Mouse (Mus musculus) myocyte (in vitro differentiated cells): ENCODE results near the gene Arnt2. TPM values are rescaled to one million over a fixed set of nuclear protein-coding genes. Genes with fewer than 3 reads are reported as not detected.

ENCODE experiments used
- H3K27me3 ChIP-seq: one replicate; pipeline ENCODE4 v1.6.1; 2011; ENCODE audit not compliant: control insufficient read depth, insufficient read depth, insufficient read length
- H3K36me3 ChIP-seq: one replicate; pipeline ENCODE4 v1.6.1; 2011; ENCODE audit not compliant: control insufficient read depth, insufficient read depth
- H3K4me2 ChIP-seq: one replicate; pipeline ENCODE4 v1.6.1; 2011; ENCODE audit warnings: low read depth, control low read depth
- H3K4me3 ChIP-seq: one replicate; pipeline ENCODE4 v1.5.1; 2011; ENCODE audit warnings: mild to moderate bottlenecking, control low read depth, moderate library complexity
- H3K79me2 ChIP-seq: one replicate; pipeline ENCODE4 v1.6.1; 2011; ENCODE audit not compliant: control insufficient read depth, insufficient read depth
- H3ac ChIP-seq: one replicate; pipeline ENCODE4 v1.6.1; 2011; ENCODE audit not compliant: control insufficient read depth, insufficient read length
- CEBPB ChIP-seq: IDR thresholded peaks from 2 replicates; pipeline ENCODE4 v1.6.1; 2011; ENCODE audit warnings: mild to moderate bottlenecking, moderate library complexity; ENCODE audit not compliant: poor library complexity, insufficient read depth, severe bottlenecking
- E2F4 ChIP-seq: IDR thresholded peaks from one replicate; pipeline ENCODE4 v1.6.1; 2011; ENCODE audit warnings: mild to moderate bottlenecking, control low read depth, moderate library complexity; ENCODE audit not compliant: insufficient read depth
- MAX ChIP-seq: IDR thresholded peaks from one replicate; pipeline ENCODE4 v1.6.1; 2011; ENCODE audit warnings: low read depth, mild to moderate bottlenecking, control low read depth
- MYOD1 ChIP-seq, 3 experiments: IDR thresholded peaks; one replicate each; pipeline ENCODE4 v1.6.1; 2011; ENCODE audit warnings: control low read depth in 2 of 3, low read depth in 2 of 3, mild to moderate bottlenecking in 2 of 3, moderate library complexity in 1 of 3; ENCODE audit not compliant: insufficient read length in 2 of 3, control insufficient read depth in 1 of 3
- MYOG ChIP-seq, 3 experiments: IDR thresholded peaks; one replicate each; pipeline ENCODE4 v1.6.1; 2011; ENCODE audit warnings: control low read depth in 2 of 3, low read depth in 2 of 3, mild to moderate bottlenecking in 2 of 3; ENCODE audit not compliant: insufficient read length in 2 of 3, control insufficient read depth in 1 of 3, insufficient read depth in 1 of 3
- POLR2A ChIP-seq: IDR thresholded peaks from one replicate; pipeline ENCODE4 v1.6.1; 2011; ENCODE audit warnings: low read depth, mild to moderate bottlenecking, control low read depth, moderate library complexity; ENCODE audit not compliant: insufficient read length
- POLR2AphosphoS2 ChIP-seq: IDR thresholded peaks from one replicate; pipeline ENCODE4 v1.6.1; 2011; ENCODE audit warnings: low read depth, control low read depth; ENCODE audit not compliant: insufficient read length
- REST ChIP-seq: IDR thresholded peaks from one replicate; pipeline ENCODE4 v1.6.1; 2011; ENCODE audit warnings: mild to moderate bottlenecking, control low read depth, moderate library complexity; ENCODE audit not compliant: insufficient read depth, insufficient read length
- SRF ChIP-seq: IDR thresholded peaks from one replicate; pipeline ENCODE4 v1.6.1; 2011; ENCODE audit warnings: low read depth; ENCODE audit not compliant: control insufficient read depth, insufficient read length
- TCF12 ChIP-seq: IDR thresholded peaks from one replicate; pipeline ENCODE4 v1.6.1; 2011; ENCODE audit warnings: mild to moderate bottlenecking, control low read depth; ENCODE audit not compliant: poor library complexity, insufficient read depth, severe bottlenecking
- TCF3 ChIP-seq: IDR thresholded peaks from one replicate; pipeline ENCODE4 v1.6.1; 2011; ENCODE audit warnings: low read depth, control low read depth; ENCODE audit not compliant: insufficient read length
- USF1 ChIP-seq: IDR thresholded peaks from one replicate; pipeline ENCODE4 v1.6.1; 2011; ENCODE audit warnings: low read depth, mild to moderate bottlenecking, control low read depth, moderate library complexity
- polyA plus RNA-seq: library from polyadenylated mRNA; unstranded; fragments of >200 nt; fragmentation: generic; extraction: Trizol; gene quantifications from one replicate; pipeline ENCODE4 v1.2.1, GENCODE M21; 2012; ENCODE audit warnings: missing spikeins

Arnt2 gene
- polyA plus RNA-seq, 1 experiment, result 1.00 TPM

GRCm38 (mm10) chr7:84343160-84343559 lies 66.8 kb downstream of the Arnt2 start:
- no peak overlapping the region for H3K4me3 ChIP-seq
- no peak for TF ChIP-seq REST
- no peak for TF ChIP-seq TCF12
- no peak for TF ChIP-seq TCF3
- no peak for TF ChIP-seq E2F4
- TF ChIP-seq POLR2AphosphoS2, result no peak
- no peak for TF ChIP-seq MYOD1 (IDR thresholded peaks at IDR 0.05; ENCODE audit: control insufficient read depth in 1 of 3, insufficient read length in 2 of 3, low read depth in 2 of 3)
- no peak for TF ChIP-seq MYOG (IDR thresholded peaks at IDR 0.05; ENCODE audit: control insufficient read depth in 1 of 3, insufficient read depth in 1 of 3, insufficient read length in 2 of 3, low read depth in 2 of 3)
- no peaks in the 10 kb centered on the region for H3K27me3 ChIP-seq
- no peaks in the 10 kb centered on the region for H3K36me3 ChIP-seq
- no peak overlapping the region for H3K4me2 ChIP-seq
- H3K79me2 ChIP-seq, result no peaks in the 10 kb centered on the region
- no peak overlapping the region for H3ac ChIP-seq

- no peaks in the 10 kb centered on the region for H3K36me3 ChIP-seq
- H3K27me3 ChIP-seq, result no peaks in the 10 kb centered on the region
- no peaks in the 10 kb centered on the region for H3K79me2 ChIP-seq
- H3K4me3 ChIP-seq, result no peak overlapping the region
- no peak overlapping the region for H3ac ChIP-seq
- TF ChIP-seq POLR2AphosphoS2 (no peak), SRF (no peak), POLR2A (no peak), E2F4 (no peak), CEBPB (no peak), REST (no peak), USF1 (no peak), MYOD1 (IDR thresholded peaks at IDR 0.05; ENCODE audit: control insufficient read depth in 1 of 3, insufficient read length in 2 of 3, low read depth in 2 of 3) (no peak), MYOG (IDR thresholded peaks at IDR 0.05; ENCODE audit: control insufficient read depth in 1 of 3, insufficient read depth in 1 of 3, insufficient read length in 2 of 3, low read depth in 2 of 3) (no peak), TCF3 (no peak), TCF12 (no peak), MAX (no peak)
- no peak overlapping the region for H3K4me2 ChIP-seq
Measured at GRCm38 (mm10) chr7:84341001-84341400, 69.0 kb downstream of the Arnt2 start.

GRCm38 (mm10) chr7:84339186-84339585 lies 70.8 kb downstream of the Arnt2 start:
- Histone ChIP-seq H3K79me2 (no peaks in the 10 kb centered on the region), H3K4me2 (no peak overlapping the region), H3ac (no peak overlapping the region), H3K36me3 (no peaks in the 10 kb centered on the region), H3K4me3 (no peak overlapping the region), H3K27me3 (no peaks in the 10 kb centered on the region)
- TF ChIP-seq USF1 (no peak), POLR2AphosphoS2 (no peak), E2F4 (no peak), MYOD1 (IDR thresholded peaks at IDR 0.05; ENCODE audit: control insufficient read depth in 1 of 3, insufficient read length in 2 of 3, low read depth in 2 of 3) (no peak), CEBPB (no peak), MYOG (IDR thresholded peaks at IDR 0.05; ENCODE audit: control insufficient read depth in 1 of 3, insufficient read depth in 1 of 3, insufficient read length in 2 of 3, low read depth in 2 of 3) (no peak), POLR2A (no peak), REST (no peak), TCF12 (no peak), SRF (no peak), MAX (no peak), TCF3 (no peak)

GRCm38 (mm10) chr7:84337768-84338167 lies 72.2 kb downstream of the Arnt2 start:
- Histone ChIP-seq H3K4me3 (no peak overlapping the region), H3ac (no peak overlapping the region), H3K36me3 (no peaks in the 10 kb centered on the region), H3K4me2 (peak overlapping the region; percentile 54), H3K79me2 (no peaks in the 10 kb centered on the region), H3K27me3 (no peaks in the 10 kb centered on the region)
- TF ChIP-seq TCF12, result no peak
- TF ChIP-seq MYOD1 (IDR thresholded peaks at IDR 0.05; ENCODE audit: control insufficient read depth in 1 of 3, insufficient read length in 2 of 3, low read depth in 2 of 3), result no peak
- TF ChIP-seq E2F4, result no peak
- TF ChIP-seq MAX, result no peak
- TF ChIP-seq POLR2AphosphoS2, result no peak
- TF ChIP-seq REST, result no peak
- TF ChIP-seq SRF, result no peak
- TF ChIP-seq TCF3, result no peak
- no peak for TF ChIP-seq USF1
- no peak for TF ChIP-seq MYOG (IDR thresholded peaks at IDR 0.05; ENCODE audit: control insufficient read depth in 1 of 3, insufficient read depth in 1 of 3, insufficient read length in 2 of 3, low read depth in 2 of 3)
- no peak for TF ChIP-seq CEBPB
- TF ChIP-seq POLR2A, result no peak

- Histone ChIP-seq H3K4me3 (no peak overlapping the region), H3K4me2 (peak overlapping the region; percentile 54), H3K27me3 (no peaks in the 10 kb centered on the region), H3K36me3 (no peaks in the 10 kb centered on the region), H3K79me2 (no peaks in the 10 kb centered on the region), H3ac (no peak overlapping the region)
- no peak for TF ChIP-seq POLR2A
- no peak for TF ChIP-seq CEBPB
- no peak for TF ChIP-seq E2F4
- TF ChIP-seq POLR2AphosphoS2, result no peak
- TF ChIP-seq REST, result no peak
- TF ChIP-seq SRF, result no peak
- TF ChIP-seq MAX, result no peak
- no peak for TF ChIP-seq MYOG (IDR thresholded peaks at IDR 0.05; ENCODE audit: control insufficient read depth in 1 of 3, insufficient read depth in 1 of 3, insufficient read length in 2 of 3, low read depth in 2 of 3)
Measured at GRCm38 (mm10) chr7:84336907-84337306, 73.1 kb downstream of the Arnt2 start.
